Mouse (Mus musculus): Measurements from ENCODE around the gene Golga4.

DNA sequence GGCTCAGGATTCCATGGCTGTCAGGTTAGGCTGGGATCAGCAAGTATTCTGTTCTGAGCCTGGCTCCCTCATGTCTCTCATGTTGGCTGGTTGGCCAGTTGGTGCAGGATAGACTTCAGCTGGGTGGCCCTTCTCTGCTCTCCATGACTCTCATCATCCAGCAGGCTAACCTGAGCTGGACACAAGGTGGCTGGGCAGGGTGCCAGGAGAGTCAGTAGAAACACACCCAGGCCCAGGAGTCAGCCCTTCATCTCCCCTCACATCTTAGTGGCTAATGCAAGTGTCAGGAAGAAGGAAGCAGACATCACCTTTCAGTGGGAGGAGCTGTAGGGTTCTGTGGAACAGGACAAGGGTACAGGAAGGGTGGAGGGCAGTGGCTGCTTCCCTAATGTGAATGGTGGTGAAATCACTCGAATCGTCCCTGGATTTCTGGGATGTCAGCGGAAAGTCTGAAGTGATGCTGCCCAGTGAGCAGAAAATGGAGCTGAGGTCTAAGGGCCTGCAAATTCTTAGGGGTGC is 112.7 kb downstream of the Golga4 start:
- no peak for TF ChIP-seq CTCF (IDR thresholded peaks at IDR 0.05; ENCODE audit: borderline replicate concordance, insufficient read depth, low read length)
- no peak for TF ChIP-seq POLR2A (IDR thresholded peaks at IDR 0.05; ENCODE audit: low read depth, low read length)
